Mouse (Mus musculus) brown adipose tissue, adult 24 weeks (tissue): ENCODE measurements around the gene Prpf31. TPM values are rescaled to one million over a fixed set of nuclear protein-coding genes. Genes with fewer than 3 reads are reported as not detected.

ENCODE experiments used
- polyA plus RNA-seq: library from polyadenylated mRNA; stranded (reverse); fragments of >200 nt; gene quantifications from 2 replicates; pipeline ENCODE4 v1.2.4, GENCODE M21; 2012; ENCODE audit not compliant: missing spikeins, insufficient read depth, insufficient read length

Prpf31 gene
- polyA plus RNA-seq, 1 experiment = 18.7 TPM

Other genes starting within 250 kb of the Prpf31 start
- gene Cacng8, start 239.3 kb upstream of the Prpf31 start, polyA plus RNA-seq = not detected in 2 replicates
- gene Cacng6, start 205.8 kb upstream of the Prpf31 start, polyA plus RNA-seq = 0.52 and 2.5 TPM in 2 replicates
- 1.8 and 4.6 TPM in 2 replicates for gene Tarm1, start 127.4 kb upstream of the Prpf31 start, polyA plus RNA-seq
- gene Oscar, start 13.8 kb upstream of the Prpf31 start, polyA plus RNA-seq = not detected in 2 replicates
- gene Ndufa3, start 12.6 kb upstream of the Prpf31 start, polyA plus RNA-seq = 2,482 and 2,632 TPM in 2 replicates
- gene Tfpt, start 56 bp upstream of the Prpf31 start, polyA plus RNA-seq = 24.2 and 24.4 TPM in 2 replicates
- 22.4 and 31.4 TPM in 2 replicates for gene Cnot3, start 15.3 kb downstream of the Prpf31 start, polyA plus RNA-seq
- 17.8 and 19.4 TPM in 2 replicates for gene Leng1, start 35.9 kb downstream of the Prpf31 start, polyA plus RNA-seq
- gene Tmc4, start 47.6 kb downstream of the Prpf31 start, polyA plus RNA-seq = 0.67 TPM in 1 of 2 replicates, not detected in the other
- gene Tsen34, start 62.9 kb downstream of the Prpf31 start, polyA plus RNA-seq = 37.7 and 38.0 TPM in 2 replicates
- gene Mboat7, start 63.5 kb downstream of the Prpf31 start, polyA plus RNA-seq = 20.9 and 29.8 TPM in 2 replicates
- 727 and 740 TPM in 2 replicates for gene Rps9, start 74.0 kb downstream of the Prpf31 start, polyA plus RNA-seq
- 3.7 and 5.2 TPM in 2 replicates for gene Pirb, start 90.4 kb downstream of the Prpf31 start, polyA plus RNA-seq
- not detected in 2 replicates for gene Gm15448, start 195.7 kb downstream of the Prpf31 start, polyA plus RNA-seq
- gene Pira2, start 215.1 kb downstream of the Prpf31 start, polyA plus RNA-seq = 0.55 TPM in 1 of 2 replicates, not detected in the other